Mouse (Mus musculus) ES-Bruce4 (cell line): ENCODE results near the gene Dnajc25.

Experiments used
- CTCF ChIP-seq: IDR thresholded peaks from one replicate; pipeline ENCODE4 v1.8.1; 2011; ENCODE audit warnings: low read depth, low read length
- EP300 ChIP-seq: IDR thresholded peaks from 2 replicates; pipeline ENCODE4 v1.6.1; 2011; ENCODE audit warnings: low read depth, low read length; ENCODE audit not compliant: insufficient read depth
- POLR2A ChIP-seq: IDR thresholded peaks from one replicate; pipeline ENCODE4 v1.8.1; 2011; ENCODE audit warnings: low read length; ENCODE audit not compliant: insufficient read depth

DNA sequence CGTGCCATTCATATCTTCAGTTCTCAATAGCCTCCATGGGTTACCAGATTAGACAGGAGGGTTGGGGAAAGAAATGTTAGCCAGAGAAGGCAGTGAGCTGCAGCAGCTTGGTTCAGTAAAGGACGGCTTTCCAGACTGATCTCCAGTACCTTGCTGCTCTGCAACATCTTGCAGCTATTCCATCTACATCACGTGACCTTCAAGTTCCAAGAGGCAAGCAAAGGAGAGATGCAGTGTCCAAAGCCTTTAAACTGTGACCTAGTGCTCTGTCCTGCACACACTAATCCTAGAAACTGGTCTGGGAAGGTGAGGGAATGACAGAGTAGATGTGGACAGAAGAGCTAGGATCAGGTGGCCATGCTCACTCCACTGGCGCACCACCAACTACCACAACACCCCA, 31.6 kb upstream of the Dnajc25 start:
- TF ChIP-seq CTCF: no peak
- TF ChIP-seq EP300: no peak
- no peak for TF ChIP-seq POLR2A
